Mouse (Mus musculus) ES-E14 (cell line): ENCODE measurements at regions not wholly inside any gene's neighbourhood (a gene's known extent, or its start where the extent isn't known, plus 50 kb on each side); places are given as distances from the start of the nearest gene placed in this dataset.

Source experiments
- CHD2 ChIP-seq: IDR thresholded peaks from 2 replicates; pipeline ENCODE4 v1.6.1; 2014; ENCODE audit warnings: mild to moderate bottlenecking, low read depth, low read length, inconsistent platforms
- HCFC1 ChIP-seq: IDR thresholded peaks from 2 replicates; pipeline ENCODE4 v1.6.1; 2012; ENCODE audit warnings: low read length, inconsistent platforms, borderline replicate concordance; ENCODE audit not compliant: insufficient read depth
- MAFK ChIP-seq: IDR thresholded peaks from 2 replicates; pipeline ENCODE4 v1.6.1; 2014; ENCODE audit warnings: mild to moderate bottlenecking, low read depth, low read length, inconsistent platforms; ENCODE audit not compliant: insufficient read depth
- ZNF384 ChIP-seq: IDR thresholded peaks from 2 replicates; pipeline ENCODE4 v1.6.1; 2012; ENCODE audit warnings: low read depth, low read length, inconsistent platforms

GRCm38 (mm10) chr17:50369216-50369875 lies 75.9 kb upstream of the Dazl start:
- TF ChIP-seq ZNF384 (no peak), MAFK (no peak), CHD2 (no peak), HCFC1 (no peak)
